Mouse (Mus musculus) mature B cell (primary cell): Measurements from ENCODE around the gene Ccnd2.

Source experiments
- in situ Hi-C: fragments of 300-500 bp; cut with MboI; formaldehyde crosslinking; loops from 2 replicates; pipeline ENCODE4 v1.14.3; 2019

Ccnd2 gene

GRCm38 (mm10) chr6:127108368-127109060 is 43.5 kb downstream of the Ccnd2 start:
- in situ Hi-C loops: no loop called here

GRCm38 (mm10) chr6:127107413-127107812 is 44.6 kb downstream of the Ccnd2 start:
- in situ Hi-C loops: no loop called here

- in situ Hi-C loops: no loop called here
These were observed 45.3 kb downstream of the Ccnd2 start for GRCm38 (mm10) chr6:127106726-127107125.

GRCm38 (mm10) chr6:127106189-127106588 is 45.8 kb downstream of the Ccnd2 start:
- in situ Hi-C loops: no loop called here

GRCm38 (mm10) chr6:127105107-127105506 is 46.9 kb downstream of the Ccnd2 start:
- in situ Hi-C loops: no loop called here

- in situ Hi-C loops: no loop called here
These were observed 47.5 kb downstream of the Ccnd2 start for GRCm38 (mm10) chr6:127104396-127105029.

GRCm38 (mm10) chr6:127103506-127104275 is 48.3 kb downstream of the Ccnd2 start:
- in situ Hi-C loops: no loop called here

GRCm38 (mm10) chr6:127094565-127094964 is 57.4 kb downstream of the Ccnd2 start:
- in situ Hi-C loops: no loop called here

GRCm38 (mm10) chr6:127086739-127087138 is 65.3 kb downstream of the Ccnd2 start:
- in situ Hi-C loops: no loop called here

- in situ Hi-C loops: no loop called here
These were observed 70.2 kb downstream of the Ccnd2 start for GRCm38 (mm10) chr6:127081820-127082219.

- in situ Hi-C loops: no loop called here
These were observed 71.9 kb downstream of the Ccnd2 start for GRCm38 (mm10) chr6:127079867-127080731.
